Mouse (Mus musculus): ENCODE results near the gene Hck. TPM values are rescaled to one million over a fixed set of nuclear protein-coding genes. Genes with fewer than 3 reads are reported as not detected.
A peak's percentile ranks its signal among the peaks of the same experiment; 100 is the strongest.

The Hck gene
- polyA plus RNA-seq, 1 experiment from 2014 or later = 1.9 TPM

- no peaks in the 10 kb centered on the region for H3K9me3 ChIP-seq (ENCODE audit: control insufficient read depth, low read length)
- H3K4me2 ChIP-seq (ENCODE audit: low read length) = no peak overlapping the region
- H3K9ac ChIP-seq (ENCODE audit: low read length) = no peak overlapping the region
- H3K4me3 ChIP-seq (ENCODE audit: control insufficient read depth in 1 of 2, insufficient read depth in 1 of 2, low read depth in 1 of 2, low read length in 2 of 2) = no peak overlapping the region
- no peaks in the 10 kb centered on the region for H3K4me1 ChIP-seq (ENCODE audit: control insufficient read depth in 2 of 2, insufficient read depth in 2 of 2, low read length in 2 of 2)
- H3K27me3 ChIP-seq (ENCODE audit: control insufficient read depth, insufficient read depth, low read length) = no peaks in the 10 kb centered on the region
- H3K27ac ChIP-seq (replicated peaks in 1 of 2; ENCODE audit: control insufficient read depth in 1 of 2, insufficient read depth in 1 of 2, low read depth in 2 of 2, low read length in 2 of 2) = no peak overlapping the region
- 69% methylated on average over 8 of the region's 8 CpGs for WGBS
- no peaks in the 10 kb centered on the region for H3K36me3 ChIP-seq (ENCODE audit: control insufficient read depth, insufficient read depth, low read length)
- no peak for ATAC-seq (ENCODE audit: insufficient number of reproducible peaks, insufficient read depth, low FRiP score, low read depth)
These were observed 11.9 kb downstream of the Hck start for GRCm38 (mm10) chr2:153120126-153120525.

- Histone ChIP-seq H3K27me3 (ENCODE audit: control insufficient read depth, insufficient read depth, low read length) (no peaks in the 10 kb centered on the region), H3K4me1 (ENCODE audit: control insufficient read depth in 2 of 2, insufficient read depth in 2 of 2, low read length in 2 of 2) (no peaks in the 10 kb centered on the region), H3K4me2 (ENCODE audit: low read length) (no peak overlapping the region), H3K9me3 (ENCODE audit: control insufficient read depth, low read length) (no peaks in the 10 kb centered on the region), H3K36me3 (ENCODE audit: control insufficient read depth, insufficient read depth, low read length) (no peaks in the 10 kb centered on the region), H3K27ac (replicated peaks in 1 of 2; ENCODE audit: control insufficient read depth in 1 of 2, insufficient read depth in 1 of 2, low read depth in 2 of 2, low read length in 2 of 2) (no peak overlapping the region), H3K4me3 (ENCODE audit: control insufficient read depth in 1 of 2, insufficient read depth in 1 of 2, low read depth in 1 of 2, low read length in 2 of 2) (no peak overlapping the region), H3K9ac (ENCODE audit: low read length) (no peak overlapping the region)
- ATAC-seq (ENCODE audit: insufficient number of reproducible peaks, insufficient read depth, low FRiP score, low read depth) = no peak
- WGBS = 67% methylated on average over 8 of the region's 8 CpGs
These were observed 13.8 kb downstream of the Hck start for GRCm38 (mm10) chr2:153121821-153122615.

GRCm38 (mm10) chr2:153122701-153123100, 14.4 kb downstream of the Hck start:
- Histone ChIP-seq H3K27me3 (ENCODE audit: control insufficient read depth, insufficient read depth, low read length) (no peaks in the 10 kb centered on the region), H3K9me3 (ENCODE audit: control insufficient read depth, low read length) (no peaks in the 10 kb centered on the region), H3K4me3 (ENCODE audit: control insufficient read depth in 1 of 2, insufficient read depth in 1 of 2, low read depth in 1 of 2, low read length in 2 of 2) (no peak overlapping the region), H3K27ac (replicated peaks in 1 of 2; ENCODE audit: control insufficient read depth in 1 of 2, insufficient read depth in 1 of 2, low read depth in 2 of 2, low read length in 2 of 2) (no peak overlapping the region), H3K36me3 (ENCODE audit: control insufficient read depth, insufficient read depth, low read length) (no peaks in the 10 kb centered on the region), H3K4me2 (ENCODE audit: low read length) (no peak overlapping the region), H3K9ac (ENCODE audit: low read length) (no peak overlapping the region), H3K4me1 (ENCODE audit: control insufficient read depth in 2 of 2, insufficient read depth in 2 of 2, low read length in 2 of 2) (no peaks in the 10 kb centered on the region)
- 85% methylated on average over 7 of the region's 7 CpGs for WGBS
- ATAC-seq (ENCODE audit: insufficient number of reproducible peaks, insufficient read depth, low FRiP score, low read depth) = no peak

GRCm38 (mm10) chr2:153125875-153126274, 17.6 kb downstream of the Hck start:
- 49% methylated on average over 5 of the region's 5 CpGs for WGBS
- no peak for ATAC-seq (ENCODE audit: insufficient number of reproducible peaks, insufficient read depth, low FRiP score, low read depth)
- no peak overlapping the region for H3K4me2 ChIP-seq (ENCODE audit: low read length)
- H3K4me1 ChIP-seq (ENCODE audit: control insufficient read depth in 2 of 2, insufficient read depth in 2 of 2, low read length in 2 of 2) = no peaks in the 10 kb centered on the region
- no peak overlapping the region for H3K9ac ChIP-seq (ENCODE audit: low read length)
- H3K27me3 ChIP-seq (ENCODE audit: control insufficient read depth, insufficient read depth, low read length) = no peaks in the 10 kb centered on the region; the same call in 1 of the 2 replicates
- H3K27ac ChIP-seq (replicated peaks in 1 of 2; ENCODE audit: control insufficient read depth in 1 of 2, insufficient read depth in 1 of 2, low read depth in 2 of 2, low read length in 2 of 2) = no peak overlapping the region
- no peaks in the 10 kb centered on the region for H3K9me3 ChIP-seq (ENCODE audit: control insufficient read depth, low read length)
- no peak overlapping the region for H3K4me3 ChIP-seq (ENCODE audit: control insufficient read depth in 1 of 2, insufficient read depth in 1 of 2, low read depth in 1 of 2, low read length in 2 of 2)
- no peaks in the 10 kb centered on the region for H3K36me3 ChIP-seq (ENCODE audit: control insufficient read depth, insufficient read depth, low read length)

GRCm38 (mm10) chr2:153131019-153131418, 22.8 kb downstream of the Hck start:
- Histone ChIP-seq H3K27ac (replicated peaks in 1 of 2; ENCODE audit: control insufficient read depth in 1 of 2, insufficient read depth in 1 of 2, low read depth in 2 of 2, low read length in 2 of 2) (no peak overlapping the region), H3K4me2 (ENCODE audit: low read length) (no peak overlapping the region), H3K36me3 (ENCODE audit: control insufficient read depth, insufficient read depth, low read length) (no peaks in the 10 kb centered on the region), H3K4me3 (ENCODE audit: control insufficient read depth in 1 of 2, insufficient read depth in 1 of 2, low read depth in 1 of 2, low read length in 2 of 2) (no peak overlapping the region), H3K4me1 (ENCODE audit: control insufficient read depth in 2 of 2, insufficient read depth in 2 of 2, low read length in 2 of 2) (peaks cover 4 to 6% of the 10 kb centered on the region in 2 experiments; a peak in 3 of 4 replicates), H3K9ac (ENCODE audit: low read length) (no peak overlapping the region), H3K9me3 (ENCODE audit: control insufficient read depth, low read length) (no peaks in the 10 kb centered on the region), H3K27me3 (ENCODE audit: control insufficient read depth, insufficient read depth, low read length) (no peaks in the 10 kb centered on the region; the same call in 1 of the 2 replicates)
- 20% methylated on average over 6 of the region's 6 CpGs for WGBS
- no peak for ATAC-seq (ENCODE audit: insufficient number of reproducible peaks, insufficient read depth, low FRiP score, low read depth)

GRCm38 (mm10) chr2:153134237-153134636, 26.0 kb downstream of the Hck start:
- H3K36me3 ChIP-seq (ENCODE audit: control insufficient read depth, insufficient read depth, low read length) = no peaks in the 10 kb centered on the region
- 30% methylated on average over 5 of the region's 5 CpGs for WGBS
- H3K9ac ChIP-seq (ENCODE audit: low read length) = no peak overlapping the region
- peaks cover 4 to 8% of the 10 kb centered on the region in 2 experiments; a peak in 3 of 4 replicates for H3K4me1 ChIP-seq (ENCODE audit: control insufficient read depth in 2 of 2, insufficient read depth in 2 of 2, low read length in 2 of 2)
- ATAC-seq (ENCODE audit: insufficient number of reproducible peaks, insufficient read depth, low FRiP score, low read depth) = no peak
- H3K27me3 ChIP-seq (ENCODE audit: control insufficient read depth, insufficient read depth, low read length) = no peaks in the 10 kb centered on the region
- H3K9me3 ChIP-seq (ENCODE audit: control insufficient read depth, low read length) = no peaks in the 10 kb centered on the region
- no peak overlapping the region for H3K4me2 ChIP-seq (ENCODE audit: low read length)
- no peak overlapping the region for H3K27ac ChIP-seq (replicated peaks in 1 of 2; ENCODE audit: control insufficient read depth in 1 of 2, insufficient read depth in 1 of 2, low read depth in 2 of 2, low read length in 2 of 2)
- no peak overlapping the region for H3K4me3 ChIP-seq (ENCODE audit: control insufficient read depth in 1 of 2, insufficient read depth in 1 of 2, low read depth in 1 of 2, low read length in 2 of 2)

GRCm38 (mm10) chr2:153136211-153136610, 27.9 kb downstream of the Hck start:
- H3K27ac ChIP-seq (replicated peaks in 1 of 2; ENCODE audit: control insufficient read depth in 1 of 2, insufficient read depth in 1 of 2, low read depth in 2 of 2, low read length in 2 of 2) = no peak overlapping the region
- H3K4me1 ChIP-seq (ENCODE audit: control insufficient read depth in 2 of 2, insufficient read depth in 2 of 2, low read length in 2 of 2) = peaks cover 15 to 17% of the 10 kb centered on the region in 2 experiments
- no peak overlapping the region for H3K9ac ChIP-seq (ENCODE audit: low read length)
- no peaks in the 10 kb centered on the region for H3K27me3 ChIP-seq (ENCODE audit: control insufficient read depth, insufficient read depth, low read length)
- H3K4me3 ChIP-seq (ENCODE audit: control insufficient read depth in 1 of 2, insufficient read depth in 1 of 2, low read depth in 1 of 2, low read length in 2 of 2) = no peak overlapping the region
- no peaks in the 10 kb centered on the region for H3K9me3 ChIP-seq (ENCODE audit: control insufficient read depth, low read length)
- no peak for ATAC-seq (ENCODE audit: insufficient number of reproducible peaks, insufficient read depth, low FRiP score, low read depth)
- no peak overlapping the region for H3K4me2 ChIP-seq (ENCODE audit: low read length)
- no peaks in the 10 kb centered on the region for H3K36me3 ChIP-seq (ENCODE audit: control insufficient read depth, insufficient read depth, low read length)
- 47% methylated on average over 4 of the region's 4 CpGs for WGBS

- H3K27ac ChIP-seq (replicated peaks in 1 of 2; ENCODE audit: control insufficient read depth in 1 of 2, insufficient read depth in 1 of 2, low read depth in 2 of 2, low read length in 2 of 2) = peak overlapping the region in 1 of 2 experiments; percentile 85; a peak in 1 of 4 replicates
- H3K9ac ChIP-seq (ENCODE audit: low read length) = no peak overlapping the region
- no peak for ATAC-seq (ENCODE audit: insufficient number of reproducible peaks, insufficient read depth, low FRiP score, low read depth)
- peaks cover 12 to 13% of the 10 kb centered on the region in 2 experiments for H3K4me1 ChIP-seq (ENCODE audit: control insufficient read depth in 2 of 2, insufficient read depth in 2 of 2, low read length in 2 of 2)
- no peak overlapping the region for H3K4me2 ChIP-seq (ENCODE audit: low read length)
- no peak overlapping the region for H3K4me3 ChIP-seq (ENCODE audit: control insufficient read depth in 1 of 2, insufficient read depth in 1 of 2, low read depth in 1 of 2, low read length in 2 of 2)
- H3K36me3 ChIP-seq (ENCODE audit: control insufficient read depth, insufficient read depth, low read length) = no peaks in the 10 kb centered on the region
- WGBS = 78% methylated on average over 7 of the region's 7 CpGs
- H3K9me3 ChIP-seq (ENCODE audit: control insufficient read depth, low read length) = no peaks in the 10 kb centered on the region
- no peaks in the 10 kb centered on the region for H3K27me3 ChIP-seq (ENCODE audit: control insufficient read depth, insufficient read depth, low read length)
These were observed 30.9 kb downstream of the Hck start for GRCm38 (mm10) chr2:153139158-153139557.

Data from heart, embryonic 14.5 days (tissue).